Comparison of ENCODE assay signal across 9 mouse cellular contexts in genomic region chr15:81062616-81063015, GRCm38 (mm10).
A peak's percentile ranks its signal among the peaks of the same experiment; 100 is the strongest.
DNase-seq lines count a peak whose midpoint lies in the region; ATAC-seq and TF ChIP-seq lines count a peak whose summit lies in the region.
"Had no signal": no experiment of that assay in that cellular context is flagged by ENCODE, and none has a peak within 500 bp of the region (broad histone marks: within the 10 kb centered on the region; RNA-seq: fewer than 3 reads in every experiment).

No protein-coding gene starts in this region.

- no peak overlapping the region for H3K27ac ChIP-seq in forebrain, embryonic 11.5 days (ENCODE audit: low read depth, low read length)
- no peak overlapping the region; the same call in 1 of the 2 replicates for H3K27ac ChIP-seq in forebrain, embryonic 15.5 days (replicated peaks)
- H3K27ac ChIP-seq in limb, embryonic 11.5 days (replicated peaks; ENCODE audit: low read depth, low read length) = no peak overlapping the region
- H3K27ac ChIP-seq: liver, embryonic 13.5 days had no signal

- peak; percentile 52 for DNase-seq in forebrain, embryonic 11.5 days (ENCODE audit: low spot score)
- DNase-seq in Patski (ENCODE audit: low read depth, low spot score) = no peak
- DNase-seq in gastrocnemius, adult 18-20 months (ENCODE audit: low spot score) = peak; percentile 61
- DNase-seq in limb, embryonic 11.5 days (ENCODE audit: low spot score) = peak; percentile 25
- no peak for DNase-seq in ovary, adult 18-20 months (ENCODE audit: low spot score)
- DNase-seq in adrenal gland, adult 18-20 months (ENCODE audit: low spot score in 2 of 2) = no peak
- DNase-seq in thymus, postnatal 36 days = no peak
- DNase-seq: liver, embryonic 13.5 days had no signal

- POLR2A ChIA-PET in Patski (lab: Charles Lee) = interaction anchor here (1.0 to 1.1 kb wide), 3 partner anchors 11 to 46 kb away, joined by 3 to 4 read pairs (median 3); no protein-coding TSS in a partner anchor

- no peak for TF ChIP-seq CTCF in Patski (IDR thresholded peaks at IDR 0.05)

- no peak for ATAC-seq in forebrain, embryonic 11.5 days (replicated peaks; ENCODE audit: low FRiP score)
- no peak for ATAC-seq in forebrain, embryonic 15.5 days (replicated peaks)
- peak; percentile 34 for ATAC-seq in Patski
- no peak for ATAC-seq in limb, embryonic 11.5 days (ENCODE audit: insufficient number of reproducible peaks, low FRiP score, low TSS enrichment, low read depth)

- 65% methylated on average over 8 of the region's 8 CpGs for WGBS in forebrain, embryonic 11.5 days
- WGBS in forebrain, embryonic 15.5 days = 54% methylated on average over 8 of the region's 8 CpGs
- WGBS in limb, embryonic 11.5 days = 31% methylated on average over 8 of the region's 8 CpGs

- in situ Hi-C loops in Patski (cut with MboI; ENCODE audit: low pct_unique_long_range_greater_than_20kb) = loop anchor here (5.0 kb wide), 1 partner anchor 35 kb away; no protein-coding TSS in a partner anchor

- H3K4me3 ChIP-seq in forebrain, embryonic 11.5 days (ENCODE audit: low read depth, low read length) = no peak overlapping the region
- H3K4me3 ChIP-seq in forebrain, embryonic 15.5 days = no peak overlapping the region
- H3K4me3 ChIP-seq in limb, embryonic 11.5 days (ENCODE audit: low read depth, low read length) = no peak overlapping the region
- H3K4me3 ChIP-seq: liver, embryonic 13.5 days had no signal

- H3K4me2 ChIP-seq in forebrain, embryonic 11.5 days (ENCODE audit: low read depth, low read length, severe bottlenecking) = no peak overlapping the region
- H3K4me2 ChIP-seq in forebrain, embryonic 15.5 days (replicated peaks) = no peak overlapping the region
- H3K4me2 ChIP-seq in limb, embryonic 11.5 days (ENCODE audit: low read depth, severe bottlenecking) = no peak overlapping the region
- H3K4me2 ChIP-seq: liver, embryonic 13.5 days had no signal

- no peaks in the 10 kb centered on the region for H3K36me3 ChIP-seq in forebrain, embryonic 11.5 days (ENCODE audit: control insufficient read depth, insufficient read depth, low read length)
- no peaks in the 10 kb centered on the region for H3K36me3 ChIP-seq in forebrain, embryonic 15.5 days
- no peaks in the 10 kb centered on the region for H3K36me3 ChIP-seq in limb, embryonic 11.5 days (ENCODE audit: control insufficient read depth, insufficient read depth, low read length)
- H3K36me3 ChIP-seq: liver, embryonic 13.5 days had no signal

- no peak overlapping the region for H3K9ac ChIP-seq in forebrain, embryonic 11.5 days (ENCODE audit: low read length)
- no peak overlapping the region for H3K9ac ChIP-seq in forebrain, embryonic 15.5 days (replicated peaks)
- H3K9ac ChIP-seq in limb, embryonic 11.5 days (ENCODE audit: low read length) = no peak overlapping the region
- H3K9ac ChIP-seq: liver, embryonic 13.5 days had no signal

- H3K9me3 ChIP-seq in forebrain, embryonic 11.5 days (ENCODE audit: control insufficient read depth, low read length) = no peaks in the 10 kb centered on the region
- H3K9me3 ChIP-seq in forebrain, embryonic 15.5 days = no peaks in the 10 kb centered on the region
- H3K9me3 ChIP-seq in limb, embryonic 11.5 days (ENCODE audit: control insufficient read depth, low read length) = no peaks in the 10 kb centered on the region
- H3K9me3 ChIP-seq: liver, embryonic 13.5 days had no signal

- no peaks in the 10 kb centered on the region for H3K27me3 ChIP-seq in forebrain, embryonic 11.5 days (ENCODE audit: control insufficient read depth, insufficient read depth, low read length)
- no peaks in the 10 kb centered on the region for H3K27me3 ChIP-seq in forebrain, embryonic 15.5 days
- no peaks in the 10 kb centered on the region for H3K27me3 ChIP-seq in Patski
- no peaks in the 10 kb centered on the region for H3K27me3 ChIP-seq in limb, embryonic 11.5 days (ENCODE audit: control insufficient read depth, insufficient read depth, low read length)
- H3K27me3 ChIP-seq: liver, embryonic 13.5 days had no signal

- H3K4me1 ChIP-seq in forebrain, embryonic 11.5 days (replicated peaks; ENCODE audit: control insufficient read depth, insufficient read depth, low read length) = no peaks in the 10 kb centered on the region
- H3K4me1 ChIP-seq in forebrain, embryonic 15.5 days = peaks cover 10% of the 10 kb centered on the region
- peaks cover 16% of the 10 kb centered on the region for H3K4me1 ChIP-seq in limb, embryonic 11.5 days (ENCODE audit: control insufficient read depth, insufficient read depth, low read length)

- CTCF ChIA-PET in Patski (lab: Charles Lee) = interaction anchor here (1.3 to 6.5 kb wide), 11 partner anchors 9 to 79 kb away, joined by 3 to 59 read pairs (median 6); no protein-coding TSS in a partner anchor

Comparison
In these comparisons a context has a peak if more than half of its experiments do, and no peak if none do; other contexts are left out.
1. DNase-seq: peak in forebrain, embryonic 11.5 days (single experiment), gastrocnemius, adult 18-20 months (single experiment) and limb, embryonic 11.5 days (single experiment); none in Patski (single experiment), ovary, adult 18-20 months (single experiment), adrenal gland, adult 18-20 months (0 of 2) and thymus, postnatal 36 days (0 of 2).